Mouse (Mus musculus) heart, adult 2 months (tissue): ENCODE data around the gene Slc45a1.

Source experiments
- CTCF ChIP-seq: fragments of 200-600 bp; IDR thresholded peaks from 2 replicates; pipeline ENCODE4 v1.8.1; 2022; ENCODE audit warnings: antibody characterized with exemption, mild to moderate bottlenecking, moderate library complexity
- EP300 ChIP-seq: fragments of 200-500 bp; IDR thresholded peaks from 2 replicates; pipeline ENCODE4 v1.6.1; 2011; ENCODE audit warnings: low read depth, low read length, control low read depth; ENCODE audit not compliant: insufficient read depth
- POLR2A ChIP-seq: fragments of 200-500 bp; IDR thresholded peaks from 2 replicates; pipeline ENCODE4 v1.6.1; 2011; ENCODE audit warnings: mild to moderate bottlenecking, low read depth, low read length, control low read depth; ENCODE audit not compliant: insufficient read depth

DNA sequence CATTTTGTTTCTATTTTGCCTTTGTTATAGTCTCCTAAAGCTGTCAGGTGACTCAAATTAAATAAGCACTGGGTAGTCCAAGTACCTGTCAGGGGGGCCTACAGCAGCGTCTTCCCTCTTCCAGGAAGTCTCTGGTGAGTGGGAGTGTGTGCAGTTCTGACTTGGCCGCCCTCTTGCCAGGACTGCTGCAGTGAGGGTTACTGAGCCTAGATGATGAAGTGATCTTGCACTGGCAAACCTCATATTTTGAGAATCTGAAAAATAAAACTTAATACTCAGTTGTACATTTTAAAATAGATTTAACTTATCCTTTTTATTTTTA lies 63.7 kb downstream of the Slc45a1 start:
- no peak for TF ChIP-seq EP300
- TF ChIP-seq POLR2A, result no peak
- TF ChIP-seq CTCF, result no peak
